In genomic region chrX:42066771-42067170, GRCm38 (mm10) we compare ENCODE assay signal across 14 mouse cellular contexts. TPM values are rescaled to one million over a fixed set of nuclear protein-coding genes. Genes with fewer than 3 reads are reported as not detected.
A peak's percentile ranks its signal among the peaks of the same experiment; 100 is the strongest.
DNase-seq lines count a peak whose midpoint lies in the region.
"Had no signal": no experiment of that assay in that cellular context is flagged by ENCODE, and none has a peak within 500 bp of the region (broad histone marks: within the 10 kb centered on the region; RNA-seq: fewer than 3 reads in every experiment).

No protein-coding gene starts in this region.

- H3K4me3 ChIP-seq in brown adipose tissue, adult 24 weeks (ENCODE audit: insufficient read depth, low read depth, low read length) = no peak overlapping the region

- peak overlapping the region; percentile 65 for H3K27ac ChIP-seq in brown adipose tissue, adult 24 weeks (replicated peaks; ENCODE audit: low read depth, low read length)

- peak; percentile 8 for DNase-seq in cerebellum, adult 11 months
- no peak for DNase-seq in cerebellum, postnatal 4 days (ENCODE audit: low spot score in 2 of 2)
- peak; percentile 0 for DNase-seq in left cerebral cortex, postnatal 4 days
- DNase-seq in left cerebral cortex, postnatal 36 days (ENCODE audit: low spot score in 2 of 2) = no peak
- DNase-seq in cerebellum, postnatal 36 days = peak; percentile 15 to 18
- no peak for DNase-seq in kidney, adult 18-20 months
- no peak for DNase-seq in right cerebral cortex, postnatal 25 days
- DNase-seq: gastrocnemius, postnatal 36 days; heart, postnatal 4 days; kidney, adult 8-10 months; lung, adult 18-20 months; lung, postnatal 4 days had no signal

- intact Hi-C loops in left cerebral cortex, postnatal 4 days (cut with DNase I) = no loop called here
- intact Hi-C loops in left cerebral cortex, postnatal 36 days (cut with DNase I) = loop anchor here (5.0 kb wide), 1 partner anchor 154 kb away; no protein-coding TSS in a partner anchor

- peaks cover 16% of the 10 kb centered on the region; the same call in 1 of the 2 replicates for H3K4me1 ChIP-seq in brown adipose tissue, adult 24 weeks (ENCODE audit: control insufficient read depth, insufficient read depth, insufficient read length, low read length)
- H3K4me1 ChIP-seq: forebrain, embryonic 10.5 days had no signal

RNA-seq across cellular contexts. Expression of gene Xiap, which starts 7.3 kb away (rescaled TPM):
- 10 to 100 TPM; 46.3 to 47.7 TPM for total RNA-seq in left cerebral cortex, postnatal 4 days (2021)
- 10 to 100 TPM; 58.6 to 64.2 TPM for total RNA-seq in left cerebral cortex, postnatal 36 days (2021)
- 27.7 and 28.5 TPM in 2 replicates for polyA plus RNA-seq in brown adipose tissue, adult 24 weeks (2012; ENCODE audit: insufficient read depth, insufficient read length, missing spikeins)

Comparison
In these comparisons a context has a peak if more than half of its experiments do, and no peak if none do; other contexts are left out.
1. DNase-seq: peak in cerebellum, adult 11 months (single experiment), left cerebral cortex, postnatal 4 days (single experiment) and cerebellum, postnatal 36 days (2 of 2); none in cerebellum, postnatal 4 days (0 of 2), left cerebral cortex, postnatal 36 days (0 of 2), kidney, adult 18-20 months (single experiment) and right cerebral cortex, postnatal 25 days (single experiment).